Mouse (Mus musculus): ENCODE data around the gene Uqcc2. TPM values are rescaled to one million over a fixed set of nuclear protein-coding genes. Genes with fewer than 3 reads are reported as not detected.

The Uqcc2 gene
- polyA plus RNA-seq, 1 experiment, result 630 TPM

- Histone ChIP-seq H3K79me2 (ENCODE audit: control insufficient read depth, insufficient read depth) (peaks cover 46% of the 10 kb centered on the region), H3ac (ENCODE audit: control insufficient read depth, insufficient read length, low read depth) (no peak overlapping the region), H3K36me3 (ENCODE audit: control insufficient read depth, insufficient read depth) (no peaks in the 10 kb centered on the region), H3K4me3 (ENCODE audit: insufficient read depth, poor library complexity, severe bottlenecking) (no peak overlapping the region), H3K27me3 (ENCODE audit: control insufficient read depth, insufficient read depth, insufficient read length) (no peaks in the 10 kb centered on the region), H3K79me3 (ENCODE audit: low read depth) (peaks cover 2% of the 10 kb centered on the region)
- TF ChIP-seq MAX (IDR thresholded peaks at IDR 0.05) (peak; percentile 99), FOSL1 (IDR thresholded peaks at IDR 0.05; ENCODE audit: insufficient read depth, low read length, poor library complexity, severe bottlenecking) (peak; percentile 89), USF1 (IDR thresholded peaks at IDR 0.05; ENCODE audit: low read depth) (peak; percentile 73), CEBPB (IDR thresholded peaks at IDR 0.05; ENCODE audit: low read depth) (no peak), CTCF (IDR thresholded peaks at IDR 0.05; ENCODE audit: control insufficient read depth, insufficient read depth, insufficient read length) (no peak)
Measured at GRCm38 (mm10) chr17:27083601-27084000, 50.1 kb downstream of the Uqcc2 start.

DNA sequence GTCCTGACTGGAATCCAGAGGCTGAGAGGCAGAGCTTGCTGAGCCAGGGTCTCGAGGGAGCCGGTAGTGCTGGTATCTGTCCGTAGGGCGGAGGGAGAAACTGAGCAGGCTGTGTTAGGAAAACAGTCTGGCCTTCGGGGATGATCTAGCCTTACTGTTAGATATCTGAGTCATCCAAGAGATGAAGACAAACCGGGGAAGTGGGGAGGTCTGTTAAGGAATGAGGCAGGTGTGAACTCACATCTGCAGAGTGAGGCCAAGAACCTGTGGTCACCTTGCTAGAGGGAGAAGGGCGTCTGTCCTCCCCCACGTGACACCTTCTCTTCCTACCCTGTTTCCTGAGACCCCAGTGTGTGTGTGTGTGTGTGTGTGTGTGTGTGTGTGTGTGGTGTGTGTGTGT is 50.9 kb downstream of the Uqcc2 start:
- peaks cover 3% of the 10 kb centered on the region for H3K79me3 ChIP-seq (ENCODE audit: low read depth)
- H3K4me3 ChIP-seq (ENCODE audit: insufficient read depth, poor library complexity, severe bottlenecking), result no peak overlapping the region
- H3K36me3 ChIP-seq (ENCODE audit: control insufficient read depth, insufficient read depth), result no peaks in the 10 kb centered on the region
- H3K27me3 ChIP-seq (ENCODE audit: control insufficient read depth, insufficient read depth, insufficient read length), result no peaks in the 10 kb centered on the region
- peaks cover 52% of the 10 kb centered on the region for H3K79me2 ChIP-seq (ENCODE audit: control insufficient read depth, insufficient read depth)
- no peak overlapping the region for H3ac ChIP-seq (ENCODE audit: control insufficient read depth, insufficient read length, low read depth)
- TF ChIP-seq USF1 (IDR thresholded peaks at IDR 0.05; ENCODE audit: low read depth) (peak; percentile 80), MYOG (IDR thresholded peaks at IDR 0.05; ENCODE audit: control insufficient read depth, extremely low read depth, insufficient read length) (no peak), FOSL1 (IDR thresholded peaks at IDR 0.05; ENCODE audit: insufficient read depth, low read length, poor library complexity, severe bottlenecking) (no peak), MYOD1 (IDR thresholded peaks at IDR 0.05; ENCODE audit: control insufficient read depth, insufficient read length, low read depth) (peak; percentile 63), MAX (IDR thresholded peaks at IDR 0.05) (no peak), CTCF (IDR thresholded peaks at IDR 0.05; ENCODE audit: control insufficient read depth, insufficient read depth, insufficient read length) (no peak), CEBPB (IDR thresholded peaks at IDR 0.05; ENCODE audit: low read depth) (no peak)

- H3ac ChIP-seq (ENCODE audit: control insufficient read depth, insufficient read length, low read depth), result no peak overlapping the region
- H3K36me3 ChIP-seq (ENCODE audit: control insufficient read depth, insufficient read depth), result no peaks in the 10 kb centered on the region
- H3K4me3 ChIP-seq (ENCODE audit: insufficient read depth, poor library complexity, severe bottlenecking), result no peak overlapping the region
- peaks cover 62% of the 10 kb centered on the region for H3K79me2 ChIP-seq (ENCODE audit: control insufficient read depth, insufficient read depth)
- H3K27me3 ChIP-seq (ENCODE audit: control insufficient read depth, insufficient read depth, insufficient read length), result no peaks in the 10 kb centered on the region
- H3K79me3 ChIP-seq (ENCODE audit: low read depth), result peaks cover 9% of the 10 kb centered on the region
- TF ChIP-seq MAX (IDR thresholded peaks at IDR 0.05) (no peak), MYOD1 (IDR thresholded peaks at IDR 0.05; ENCODE audit: control insufficient read depth, insufficient read length, low read depth) (no peak), USF1 (IDR thresholded peaks at IDR 0.05; ENCODE audit: low read depth) (no peak), FOSL1 (IDR thresholded peaks at IDR 0.05; ENCODE audit: insufficient read depth, low read length, poor library complexity, severe bottlenecking) (no peak), CEBPB (IDR thresholded peaks at IDR 0.05; ENCODE audit: low read depth) (no peak), MYOG (IDR thresholded peaks at IDR 0.05; ENCODE audit: control insufficient read depth, extremely low read depth, insufficient read length) (no peak), CTCF (IDR thresholded peaks at IDR 0.05; ENCODE audit: control insufficient read depth, insufficient read depth, insufficient read length) (no peak)
Measured at GRCm38 (mm10) chr17:27081868-27082267, 51.8 kb downstream of the Uqcc2 start.

DNA sequence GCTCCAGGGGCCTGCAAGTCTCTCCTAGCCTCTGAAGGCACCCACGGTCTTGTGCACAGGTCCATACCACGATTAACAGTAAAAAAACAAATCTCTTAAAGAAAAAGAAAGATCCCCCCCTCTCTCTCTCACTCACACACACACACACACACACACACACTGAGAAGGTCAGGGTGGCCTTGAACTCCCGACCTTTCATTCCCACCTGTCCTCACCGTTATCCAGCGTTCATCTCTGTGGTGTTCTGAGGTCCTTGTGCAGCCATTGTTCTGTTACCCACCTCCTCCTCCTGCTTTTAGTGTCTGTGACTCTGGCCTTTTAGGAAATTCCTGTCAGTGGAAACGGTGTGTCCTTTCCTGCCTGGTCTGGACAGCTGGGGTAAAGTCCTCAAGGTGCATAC is 55.2 kb downstream of the Uqcc2 start:
- no peak for TF ChIP-seq MYOD1 (IDR thresholded peaks at IDR 0.05; ENCODE audit: control insufficient read depth, insufficient read length, low read depth)
- no peak for TF ChIP-seq MAX (IDR thresholded peaks at IDR 0.05)
- no peak for TF ChIP-seq MYOG (IDR thresholded peaks at IDR 0.05; ENCODE audit: control insufficient read depth, extremely low read depth, insufficient read length)
- TF ChIP-seq CTCF (IDR thresholded peaks at IDR 0.05; ENCODE audit: control insufficient read depth, insufficient read depth, insufficient read length), result no peak
- TF ChIP-seq USF1 (IDR thresholded peaks at IDR 0.05; ENCODE audit: low read depth), result no peak
- H3K79me2 ChIP-seq (ENCODE audit: control insufficient read depth, insufficient read depth), result peaks cover 47% of the 10 kb centered on the region
- H3ac ChIP-seq (ENCODE audit: control insufficient read depth, insufficient read length, low read depth), result no peak overlapping the region
- peaks cover 9% of the 10 kb centered on the region for H3K79me3 ChIP-seq (ENCODE audit: low read depth)
- no peaks in the 10 kb centered on the region for H3K27me3 ChIP-seq (ENCODE audit: control insufficient read depth, insufficient read depth, insufficient read length)
- H3K4me3 ChIP-seq (ENCODE audit: insufficient read depth, poor library complexity, severe bottlenecking), result no peak overlapping the region
- H3K36me3 ChIP-seq (ENCODE audit: control insufficient read depth, insufficient read depth), result peaks cover 6% of the 10 kb centered on the region

GRCm38 (mm10) chr17:27077920-27078319 is 55.8 kb downstream of the Uqcc2 start:
- Histone ChIP-seq H3K4me3 (ENCODE audit: insufficient read depth, poor library complexity, severe bottlenecking) (no peak overlapping the region), H3K79me3 (ENCODE audit: low read depth) (peaks cover 9% of the 10 kb centered on the region), H3ac (ENCODE audit: control insufficient read depth, insufficient read length, low read depth) (no peak overlapping the region), H3K27me3 (ENCODE audit: control insufficient read depth, insufficient read depth, insufficient read length) (no peaks in the 10 kb centered on the region), H3K79me2 (ENCODE audit: control insufficient read depth, insufficient read depth) (peaks cover 50% of the 10 kb centered on the region), H3K36me3 (ENCODE audit: control insufficient read depth, insufficient read depth) (peaks cover 6% of the 10 kb centered on the region)
- no peak for TF ChIP-seq CTCF (IDR thresholded peaks at IDR 0.05; ENCODE audit: control insufficient read depth, insufficient read depth, insufficient read length)
- TF ChIP-seq MYOD1 (IDR thresholded peaks at IDR 0.05; ENCODE audit: control insufficient read depth, insufficient read length, low read depth), result no peak
- no peak for TF ChIP-seq FOSL1 (IDR thresholded peaks at IDR 0.05; ENCODE audit: insufficient read depth, low read length, poor library complexity, severe bottlenecking)
- no peak for TF ChIP-seq MYOG (IDR thresholded peaks at IDR 0.05; ENCODE audit: control insufficient read depth, extremely low read depth, insufficient read length)
- TF ChIP-seq MAX (IDR thresholded peaks at IDR 0.05), result no peak
- no peak for TF ChIP-seq CEBPB (IDR thresholded peaks at IDR 0.05; ENCODE audit: low read depth)
- TF ChIP-seq USF1 (IDR thresholded peaks at IDR 0.05; ENCODE audit: low read depth), result no peak

DNA sequence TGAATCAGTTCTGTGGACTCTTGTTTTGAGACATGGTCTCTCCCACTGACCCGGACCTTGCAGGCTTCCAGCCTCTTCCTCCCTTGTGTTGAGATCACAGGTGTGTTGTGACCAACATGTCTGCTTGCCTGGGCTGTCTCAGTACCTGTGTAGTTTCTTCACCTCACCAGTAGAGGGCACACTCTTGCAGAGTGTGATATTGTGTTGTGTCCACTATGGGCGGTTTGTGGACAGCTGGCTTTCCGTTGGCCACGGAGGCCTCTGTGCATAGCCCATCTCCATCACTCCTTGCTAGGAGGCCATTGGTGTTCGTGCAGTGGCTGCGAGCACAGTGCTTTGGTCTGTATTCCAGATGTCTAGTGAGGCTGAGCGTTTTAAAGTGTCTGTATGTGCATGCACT is 56.6 kb downstream of the Uqcc2 start:
- Histone ChIP-seq H3K4me3 (ENCODE audit: insufficient read depth, poor library complexity, severe bottlenecking) (no peak overlapping the region), H3K36me3 (ENCODE audit: control insufficient read depth, insufficient read depth) (peaks cover 6% of the 10 kb centered on the region), H3K27me3 (ENCODE audit: control insufficient read depth, insufficient read depth, insufficient read length) (no peaks in the 10 kb centered on the region), H3ac (ENCODE audit: control insufficient read depth, insufficient read length, low read depth) (no peak overlapping the region), H3K79me3 (ENCODE audit: low read depth) (peaks cover 9% of the 10 kb centered on the region), H3K79me2 (ENCODE audit: control insufficient read depth, insufficient read depth) (peaks cover 57% of the 10 kb centered on the region)
- TF ChIP-seq CEBPB (IDR thresholded peaks at IDR 0.05; ENCODE audit: low read depth) (no peak), MAX (IDR thresholded peaks at IDR 0.05) (no peak), MYOG (IDR thresholded peaks at IDR 0.05; ENCODE audit: control insufficient read depth, extremely low read depth, insufficient read length) (no peak), CTCF (IDR thresholded peaks at IDR 0.05; ENCODE audit: control insufficient read depth, insufficient read depth, insufficient read length) (no peak), MYOD1 (IDR thresholded peaks at IDR 0.05; ENCODE audit: control insufficient read depth, insufficient read length, low read depth) (no peak), FOSL1 (IDR thresholded peaks at IDR 0.05; ENCODE audit: insufficient read depth, low read length, poor library complexity, severe bottlenecking) (no peak), USF1 (IDR thresholded peaks at IDR 0.05; ENCODE audit: low read depth) (no peak)

Measured in C2C12 (cell line).